Mouse (Mus musculus) right cerebral cortex, postnatal 14 days (tissue): Measurements from ENCODE around the gene Aurkaip1.
A peak's percentile ranks its signal among the peaks of the same experiment; 100 is the strongest.
"Not testable (repeated sequence)": the region's sequence is repeated elsewhere in the genome, so short reads cannot be mapped to it uniquely, and the experiment has no call there.

ENCODE experiments used
- DNase-seq: peaks from one replicate; pipeline ENCODE4 v3.0.0; 2022

Aurkaip1 gene

DNA sequence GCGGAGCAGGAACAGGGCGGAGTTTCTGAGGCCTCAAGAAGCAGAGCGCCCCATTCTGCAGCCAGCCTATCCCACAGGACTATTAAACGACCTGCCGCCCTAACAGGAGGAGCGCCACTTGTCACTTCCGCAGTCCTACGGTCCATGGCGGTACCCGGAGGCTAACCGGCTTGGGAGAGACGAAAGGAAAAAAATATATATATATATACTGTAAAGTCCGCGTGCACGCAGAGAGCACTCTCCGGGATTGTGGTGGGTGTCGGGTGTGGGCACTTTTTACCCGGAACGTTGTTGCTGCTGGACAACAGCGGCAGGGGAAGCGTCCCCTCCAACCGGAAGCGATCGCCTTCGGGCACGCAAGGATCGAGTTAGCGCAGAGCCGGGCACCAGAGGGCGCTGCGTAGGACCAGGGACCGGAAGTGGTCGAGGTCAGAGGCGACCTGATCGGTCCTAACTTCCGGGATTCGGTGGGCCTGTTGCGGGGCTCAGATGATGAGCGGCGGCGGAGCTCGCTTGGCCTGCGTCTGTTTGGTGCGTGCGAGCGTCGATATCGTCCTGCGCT, at the start of gene Aurkaip1:
Gene Aurkaip1, plus strand, starts transcription at position 68 of the 562 bp plus-strand sequence.
- peak; percentile 97 for DNase-seq

DNA sequence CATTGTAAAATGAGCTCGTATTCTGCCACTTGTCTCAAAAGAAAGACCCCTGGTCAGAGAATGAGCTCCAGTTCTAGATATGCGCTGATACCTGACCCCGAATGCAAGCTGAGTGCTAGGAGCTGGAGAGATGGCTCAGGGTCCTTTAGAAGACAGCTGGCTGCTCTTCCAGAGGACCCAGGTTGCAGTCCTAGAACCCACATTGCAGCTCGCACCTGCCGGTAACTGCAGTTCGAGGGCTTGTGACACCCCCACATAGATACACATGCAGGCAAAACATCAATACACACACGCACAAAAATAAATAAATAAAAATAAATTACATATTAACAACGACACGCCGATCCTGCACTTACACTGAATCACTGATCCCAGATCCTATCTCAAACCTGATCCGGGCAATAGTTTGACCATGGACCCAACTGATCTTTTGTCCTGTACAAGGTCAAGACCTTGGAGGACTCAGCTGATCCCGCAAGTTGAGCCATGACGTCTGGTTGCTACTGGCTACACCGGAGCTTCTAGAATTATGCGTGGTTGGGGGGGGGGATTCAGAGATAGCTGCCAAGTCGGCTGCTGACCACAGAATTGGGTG, 47.5 kb upstream of the Aurkaip1 start:
- no peak for DNase-seq

DNA sequence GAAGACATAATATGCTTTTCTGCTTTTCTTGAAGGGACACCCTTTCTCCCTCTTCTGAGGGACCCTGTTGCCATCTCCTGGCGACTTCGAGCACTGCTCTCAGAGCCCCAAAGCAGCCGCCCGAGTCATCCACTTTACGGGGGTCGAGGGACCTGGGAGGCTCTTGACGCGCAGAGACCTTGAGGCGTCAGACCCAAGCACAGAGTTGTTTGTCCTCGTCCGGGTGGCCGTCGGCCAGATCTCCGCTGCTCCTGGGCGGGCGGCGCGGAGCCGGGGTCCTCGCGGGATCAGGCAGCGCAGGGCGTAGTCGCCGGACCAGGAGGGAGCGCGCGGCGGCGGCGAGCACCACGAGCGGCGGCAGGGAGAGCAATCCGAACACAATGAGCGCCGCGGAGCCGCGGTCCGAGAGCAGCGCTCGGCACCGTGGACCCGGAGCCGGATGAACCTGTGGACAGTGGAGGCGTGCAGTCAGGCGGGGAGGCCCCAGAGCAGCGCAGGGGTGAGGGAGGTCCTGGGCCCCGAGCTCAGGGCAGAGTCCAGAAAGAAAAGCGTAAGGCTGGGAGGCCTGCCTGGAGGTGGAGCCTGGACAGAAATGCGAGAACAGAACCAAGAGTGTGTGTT, 46.9 kb upstream of the Aurkaip1 start:
- peak; percentile 76 for DNase-seq

DNA sequence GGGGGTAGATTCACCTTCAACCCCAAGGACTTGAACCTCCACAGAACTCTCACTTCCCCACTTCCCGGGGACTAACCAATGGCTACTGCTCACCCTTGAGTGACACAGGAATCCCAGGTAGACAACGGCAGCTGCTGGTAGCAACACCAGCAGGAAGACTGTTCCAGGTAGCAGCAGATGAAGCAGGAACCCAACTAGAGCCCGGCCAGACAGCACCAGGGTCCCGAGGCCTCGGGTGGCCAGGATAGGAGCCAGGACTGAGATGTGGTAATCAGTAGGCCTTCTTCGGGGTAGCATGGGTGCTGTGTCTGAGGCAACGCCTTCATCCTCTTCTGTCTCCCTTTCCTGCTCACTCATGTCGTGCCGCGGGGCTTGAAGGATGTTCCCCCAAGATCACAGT, 45.8 kb upstream of the Aurkaip1 start:
- DNase-seq: no peak

DNA sequence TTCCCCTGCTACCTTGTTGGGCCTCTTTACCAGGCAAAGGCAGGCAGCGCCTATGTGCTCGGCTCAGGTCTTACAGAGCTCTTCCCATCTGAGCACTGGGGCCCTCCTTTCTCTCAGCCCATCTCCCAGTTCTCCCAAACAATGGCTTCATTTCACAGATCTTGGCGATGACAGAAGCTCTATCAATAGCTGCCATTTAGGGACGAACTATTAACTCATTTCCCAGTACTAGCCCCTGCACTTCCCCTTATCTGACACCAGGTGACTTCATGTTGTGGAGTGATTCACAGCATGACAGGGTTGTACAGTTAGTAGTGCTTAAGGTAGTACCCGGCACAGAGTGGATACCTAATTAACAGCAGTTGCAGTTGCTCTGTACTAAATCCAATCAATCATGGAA, 45.3 kb upstream of the Aurkaip1 start, which contains the start of gene Tmem88b:
Gene Tmem88b, minus strand, starts transcription at position 56 of the 400 bp plus-strand sequence.
- no peak for DNase-seq

DNA sequence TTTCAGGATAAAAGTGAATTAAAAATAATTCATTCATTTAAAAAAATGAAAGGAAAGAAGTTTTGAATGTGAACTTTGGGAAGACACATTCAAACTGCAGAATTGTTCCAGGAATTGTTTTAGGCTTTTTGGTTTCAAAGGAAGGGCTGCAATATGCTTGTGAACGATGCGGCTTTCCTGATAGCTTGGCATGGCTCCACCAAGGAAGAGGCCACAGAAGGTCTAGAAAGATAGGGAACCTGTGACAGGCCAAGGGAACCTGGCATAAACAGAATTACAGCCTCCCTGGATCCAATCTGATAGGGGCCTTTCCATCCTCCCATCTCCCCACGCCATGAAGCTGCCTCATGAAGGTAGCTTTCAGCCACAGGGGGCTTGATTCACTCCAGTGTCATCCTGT, 42.8 kb upstream of the Aurkaip1 start:
- DNase-seq: no peak

DNA sequence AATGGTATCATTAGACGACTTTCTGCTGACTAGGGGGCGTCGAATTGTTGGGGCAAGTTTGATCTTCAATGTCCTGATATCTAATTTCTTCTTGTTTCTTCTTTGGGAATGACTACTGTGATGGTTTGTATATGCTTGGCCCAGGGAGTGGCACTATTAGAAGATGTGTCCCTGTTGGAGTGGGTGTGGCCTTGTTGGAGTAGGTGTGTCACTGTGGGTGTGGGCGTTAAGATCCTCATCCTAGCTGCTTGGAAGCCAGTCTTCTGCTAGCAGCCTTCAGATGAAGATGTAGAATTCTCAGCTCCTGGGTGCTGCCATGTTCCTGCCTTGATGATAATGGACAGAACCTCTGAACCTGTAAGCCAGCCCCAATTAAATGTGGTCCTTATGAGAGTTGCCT, 42.2 kb upstream of the Aurkaip1 start:
- DNase-seq: not testable (repeated sequence)

DNA sequence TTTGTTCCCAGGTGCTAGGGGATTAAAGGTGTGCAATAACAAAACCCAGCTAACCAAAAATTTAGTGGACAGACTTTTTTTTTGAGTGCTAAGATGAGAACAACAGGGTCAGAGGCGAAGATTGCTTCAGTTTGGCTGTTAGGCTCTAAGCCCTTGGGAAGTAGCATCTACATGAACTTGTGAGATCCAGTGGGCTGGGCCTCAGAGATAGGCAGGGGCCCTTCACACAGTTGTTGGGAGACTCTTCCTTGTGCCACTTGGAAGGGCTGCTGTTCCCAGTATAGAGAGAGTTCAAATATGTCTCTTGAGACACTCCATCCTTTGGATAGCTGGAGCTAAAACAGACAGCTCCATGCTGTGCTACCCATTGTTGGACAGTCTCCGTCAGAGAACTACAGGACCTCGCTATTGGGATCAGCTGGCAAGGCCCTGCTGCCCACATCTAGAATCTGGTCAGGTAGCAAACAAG, 41.0 kb upstream of the Aurkaip1 start, which contains the start of gene Ankrd65:
Gene Ankrd65, plus strand, starts transcription at position 419 of the 469 bp plus-strand sequence.
- DNase-seq: no peak

DNA sequence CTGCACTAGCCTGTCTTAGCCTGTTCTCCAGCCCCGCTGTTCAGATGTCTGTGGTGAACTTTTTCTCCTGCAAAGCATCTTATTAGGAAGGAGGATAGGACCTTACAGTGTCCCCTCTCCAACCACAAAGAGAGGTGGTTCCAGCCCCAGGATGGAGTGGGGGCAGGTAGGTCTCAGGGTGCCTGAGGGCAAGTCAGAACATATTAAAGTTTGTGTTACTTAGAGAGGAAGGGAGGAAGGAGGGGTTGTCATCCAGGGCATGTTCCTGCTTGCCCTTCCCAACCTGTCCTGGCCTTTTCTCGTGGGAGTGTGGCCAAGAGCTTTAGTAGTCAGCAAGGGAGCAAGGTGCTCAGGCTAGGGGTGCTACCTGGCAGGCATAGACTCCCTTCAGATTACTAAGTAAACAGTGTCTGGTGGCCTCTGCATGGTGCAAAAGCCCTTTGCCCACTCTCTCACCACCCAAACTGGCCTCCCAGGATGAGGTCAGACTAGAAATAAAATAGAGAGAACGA, 40.4 kb upstream of the Aurkaip1 start:
- no peak for DNase-seq

DNA sequence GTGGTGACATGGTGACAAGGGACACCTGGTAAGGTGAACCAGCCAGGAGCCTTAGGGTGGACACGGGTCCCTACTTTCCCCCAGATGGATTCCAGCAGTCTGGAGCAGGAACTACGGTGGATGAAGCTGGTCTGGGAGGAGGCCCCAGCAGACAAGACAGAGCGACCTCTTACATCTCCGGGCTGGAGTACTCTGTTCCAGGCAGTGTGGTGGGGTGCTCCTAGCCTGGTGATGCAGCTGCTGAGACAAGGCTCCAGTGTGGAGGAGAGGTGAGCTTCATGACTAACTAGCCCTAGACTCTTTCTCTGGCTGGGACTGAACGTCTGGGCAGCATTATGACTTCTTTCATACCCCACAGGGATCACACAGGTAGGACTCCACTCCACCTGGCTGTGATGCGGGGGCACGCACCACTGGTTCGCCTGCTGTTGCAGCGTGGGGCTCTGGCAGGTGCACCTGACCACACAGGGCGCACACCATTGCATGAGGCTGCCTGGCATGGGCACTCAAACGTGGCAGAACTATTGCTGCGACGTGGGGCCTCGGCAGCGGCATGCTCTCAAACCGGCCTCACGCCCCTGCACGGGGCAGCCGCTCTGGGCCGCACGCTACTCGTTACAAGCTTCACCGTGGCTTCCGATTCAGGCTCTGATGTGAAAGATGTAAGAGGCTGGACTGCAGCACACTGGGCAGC, 39.7 kb upstream of the Aurkaip1 start:
- DNase-seq: no peak

DNA sequence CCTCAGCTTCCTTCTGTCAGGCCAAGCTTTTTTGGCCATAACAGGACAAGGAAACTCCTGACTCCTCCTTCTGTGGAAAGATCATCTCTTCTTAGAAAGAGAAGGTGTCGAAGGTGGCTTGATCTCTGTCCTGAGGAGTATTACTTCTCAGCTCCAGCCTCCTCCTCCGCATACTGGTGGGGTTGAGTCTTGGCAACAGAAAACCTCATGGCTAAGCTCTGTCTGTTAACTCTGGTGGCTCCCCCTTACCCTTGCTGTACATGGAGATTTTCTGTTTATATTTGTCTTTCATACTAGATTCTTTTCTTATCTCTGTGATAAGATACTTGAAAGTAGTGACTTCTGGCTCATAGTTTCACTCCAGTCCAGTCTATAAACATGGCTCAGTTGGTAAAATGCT, 37.3 kb upstream of the Aurkaip1 start:
- DNase-seq: no peak

DNA sequence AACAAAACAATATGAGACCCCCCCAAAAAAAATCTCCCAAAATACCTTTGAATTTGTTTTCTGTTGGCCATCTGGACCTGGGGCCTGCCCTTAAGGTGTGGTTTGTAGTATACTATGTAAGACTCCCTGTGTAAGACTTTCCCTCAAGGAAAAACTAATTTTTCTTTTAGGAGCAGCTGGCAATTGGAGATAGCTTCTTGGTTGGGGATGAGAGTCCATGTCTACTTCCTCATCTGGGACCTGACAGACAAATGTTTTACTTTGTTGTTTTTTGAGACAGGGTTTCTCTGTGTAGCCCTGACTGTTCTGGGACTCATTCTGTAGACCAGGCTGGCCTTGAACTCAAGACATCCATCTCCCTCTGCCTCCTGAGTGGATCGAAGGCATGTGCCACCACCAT, 29.0 kb upstream of the Aurkaip1 start:
- DNase-seq: no peak

DNA sequence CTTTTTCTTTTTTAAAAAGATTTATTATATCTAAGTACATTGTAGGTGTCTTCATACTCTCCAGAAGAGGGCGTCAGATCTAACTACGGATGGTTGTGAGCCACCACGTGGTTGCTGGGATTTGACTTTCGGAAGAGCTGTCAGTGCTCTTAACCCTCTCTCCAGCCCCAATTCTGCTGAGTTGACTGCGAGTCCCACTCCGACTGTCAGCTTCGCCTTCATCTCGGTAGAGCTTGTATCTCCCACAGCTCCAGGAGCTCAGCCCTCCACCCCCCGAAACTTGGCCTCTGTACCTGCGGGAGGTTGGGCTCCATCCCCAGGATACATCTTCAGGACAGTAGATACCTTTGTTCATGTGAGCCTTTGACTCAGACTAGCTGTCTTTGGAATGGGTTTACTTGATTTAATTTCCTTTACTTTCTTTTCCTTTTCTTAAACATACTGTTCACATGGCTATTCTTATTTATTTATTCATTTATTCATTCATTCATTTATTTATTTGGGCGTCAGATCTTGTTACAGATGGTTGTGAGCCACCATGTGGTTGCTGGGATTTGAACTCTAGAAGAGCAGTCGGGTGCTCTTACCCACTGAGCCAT, 28.2 kb upstream of the Aurkaip1 start, which contains the start of gene Mrpl20:
Gene Mrpl20, plus strand, starts transcription at position 138 of the 599 bp plus-strand sequence.
- DNase-seq: no peak

DNA sequence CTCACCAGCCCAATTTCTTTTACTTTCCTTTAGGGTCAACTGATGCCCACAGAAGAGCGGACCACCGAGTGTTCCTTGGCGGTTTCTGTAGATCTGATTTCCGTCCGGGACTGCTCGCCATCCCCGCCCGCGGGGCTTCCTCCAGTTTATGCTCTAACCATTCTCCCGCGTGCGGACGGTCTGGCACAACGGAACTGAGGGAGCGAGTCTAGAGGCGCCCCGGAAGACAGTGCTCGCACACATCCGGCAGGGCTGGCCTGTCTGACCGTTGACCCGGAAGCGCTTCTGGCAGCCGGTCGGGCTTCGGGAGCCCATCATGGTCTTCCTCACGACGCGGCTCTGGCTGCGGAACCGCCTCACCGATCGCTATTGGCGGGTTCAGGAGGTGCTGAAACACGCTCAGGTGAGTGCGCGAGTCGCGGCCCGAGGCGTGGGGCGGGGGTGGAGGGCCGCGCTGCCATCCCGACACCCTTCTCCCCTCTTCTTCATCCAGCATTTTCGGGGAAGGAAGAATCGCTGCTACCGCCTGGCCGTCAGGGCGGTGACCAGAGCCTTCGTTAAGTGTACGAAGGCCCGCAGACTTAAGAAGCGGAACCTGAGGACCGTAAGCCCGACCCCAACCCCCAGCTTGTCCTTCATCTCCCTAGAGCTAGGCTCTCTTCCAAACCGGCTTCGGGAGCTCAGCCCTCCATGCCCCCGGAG, 27.6 kb upstream of the Aurkaip1 start:
- peak; percentile 99 for DNase-seq

DNA sequence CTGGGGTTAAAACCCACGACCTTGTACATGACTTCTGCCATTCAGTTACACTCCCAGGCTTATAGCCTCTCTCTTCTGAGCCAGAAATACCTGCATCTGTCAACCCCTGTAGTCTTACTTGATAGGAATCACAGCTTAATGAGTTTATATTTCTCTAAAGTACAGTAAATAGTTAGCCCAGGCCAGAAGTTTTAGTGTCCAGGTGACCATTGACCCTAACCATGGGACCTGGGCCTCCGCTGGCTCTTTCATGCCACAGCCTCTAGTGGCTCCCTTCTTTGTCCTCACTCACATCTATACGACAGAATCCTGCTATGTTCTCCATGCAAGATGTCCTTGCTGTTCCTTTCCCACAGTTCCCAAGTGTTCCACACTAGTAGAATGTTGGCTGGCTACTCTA, 23.2 kb upstream of the Aurkaip1 start:
- DNase-seq: no peak

DNA sequence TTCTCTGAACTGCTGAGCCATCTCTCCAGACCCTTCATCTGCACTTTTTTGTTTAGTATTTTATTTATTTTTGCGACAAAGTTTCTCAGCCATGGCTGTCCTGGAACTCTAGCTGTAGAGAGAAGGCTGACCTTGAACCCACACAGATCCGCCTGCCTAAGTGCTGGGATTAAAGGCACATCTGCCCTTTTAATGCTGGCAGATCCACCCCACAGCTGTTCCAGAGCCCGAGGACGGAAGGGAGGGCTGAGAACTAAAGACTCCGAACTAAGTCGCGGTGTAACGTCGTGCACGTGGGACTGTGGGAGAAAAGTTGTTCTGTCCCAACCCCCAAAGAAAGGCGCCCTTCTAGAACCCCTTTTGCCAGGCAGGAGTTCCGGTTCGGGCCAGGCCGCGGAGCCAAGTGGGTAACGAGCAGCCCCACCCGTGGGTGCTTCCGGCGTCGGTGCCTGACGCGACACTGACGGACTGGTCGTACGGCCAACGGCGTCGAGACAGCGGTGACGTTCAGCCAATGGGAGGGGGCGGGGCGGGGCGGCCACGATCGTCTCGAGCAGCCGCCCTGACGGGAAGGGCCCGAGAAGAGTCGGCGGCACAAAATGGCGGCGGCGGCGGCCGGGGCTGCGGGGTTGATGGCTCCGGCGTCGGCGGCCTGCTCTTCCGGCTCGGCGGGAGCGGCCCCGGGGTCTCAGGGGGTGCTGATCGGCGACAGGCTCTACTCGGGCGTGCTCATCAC, 19.0 kb upstream of the Aurkaip1 start, which contains the start of gene Ccnl2:
Gene Ccnl2, plus strand, starts transcription at position 561 of the 736 bp plus-strand sequence.
- DNase-seq: peak; percentile 94

DNA sequence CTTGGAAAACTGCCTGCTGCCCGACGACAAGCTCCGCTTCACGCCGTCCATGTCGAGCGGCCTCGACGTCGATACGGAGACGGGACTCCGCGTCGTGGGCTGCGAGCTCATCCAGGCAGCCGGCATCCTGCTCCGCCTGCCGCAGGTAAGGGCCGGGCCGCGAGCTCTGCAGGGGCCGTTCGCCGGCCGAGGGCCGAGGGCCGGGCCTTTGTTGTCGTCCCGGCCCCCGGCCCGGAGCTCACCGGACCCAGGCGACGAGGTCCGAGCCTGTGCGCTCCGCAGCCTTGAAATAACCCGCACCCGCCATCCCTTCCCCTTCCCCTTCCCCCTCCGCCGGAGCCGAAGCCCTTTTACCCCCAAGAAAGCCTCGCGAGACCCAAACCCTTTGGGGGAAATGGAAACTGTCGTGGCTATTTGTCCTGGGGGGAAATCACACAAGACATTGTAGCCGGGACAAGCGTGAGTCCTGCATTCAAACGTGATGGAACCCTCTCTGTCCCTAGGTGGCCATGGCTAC, 18.3 kb upstream of the Aurkaip1 start:
- peak; percentile 44 for DNase-seq

DNA sequence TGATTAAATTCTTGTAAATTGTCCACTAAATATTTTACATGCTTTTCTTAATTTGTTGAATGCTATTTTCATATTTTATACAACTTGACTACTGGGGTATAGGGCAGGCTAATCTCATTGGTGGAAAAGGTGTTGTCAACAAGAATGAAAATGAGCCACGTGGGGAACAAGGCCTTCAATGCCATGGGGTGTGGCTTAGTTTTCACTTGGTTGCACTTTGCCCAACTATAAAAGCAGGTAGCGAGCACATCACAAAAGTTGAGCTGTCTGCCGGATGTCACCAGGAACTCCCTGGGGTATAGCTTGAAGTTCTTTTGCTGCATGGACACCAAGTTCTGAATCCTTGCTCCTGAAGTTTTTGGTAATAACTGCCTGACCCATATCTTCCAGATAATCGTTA, 13.5 kb upstream of the Aurkaip1 start:
- DNase-seq: no peak

DNA sequence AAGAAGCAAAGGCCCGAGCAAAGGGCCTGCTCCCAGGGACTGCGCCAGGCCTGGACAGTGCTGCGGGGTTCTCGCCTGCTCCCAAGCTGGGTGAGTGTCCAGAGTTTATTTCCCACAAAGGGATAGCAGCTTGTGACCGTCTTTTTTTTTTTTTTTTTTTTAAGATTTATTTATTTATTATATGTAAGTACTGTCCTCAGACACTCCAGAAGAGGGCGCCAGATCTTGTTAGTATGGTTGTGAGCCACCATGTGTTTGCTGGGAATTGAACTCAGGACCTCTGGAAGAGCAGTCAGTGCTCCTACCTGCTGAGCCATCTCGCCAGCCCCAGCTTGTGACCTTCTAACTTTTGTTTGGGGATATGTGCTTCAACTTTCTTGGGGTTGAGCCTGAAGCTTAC, 10.0 kb upstream of the Aurkaip1 start:
- DNase-seq: no peak

DNA sequence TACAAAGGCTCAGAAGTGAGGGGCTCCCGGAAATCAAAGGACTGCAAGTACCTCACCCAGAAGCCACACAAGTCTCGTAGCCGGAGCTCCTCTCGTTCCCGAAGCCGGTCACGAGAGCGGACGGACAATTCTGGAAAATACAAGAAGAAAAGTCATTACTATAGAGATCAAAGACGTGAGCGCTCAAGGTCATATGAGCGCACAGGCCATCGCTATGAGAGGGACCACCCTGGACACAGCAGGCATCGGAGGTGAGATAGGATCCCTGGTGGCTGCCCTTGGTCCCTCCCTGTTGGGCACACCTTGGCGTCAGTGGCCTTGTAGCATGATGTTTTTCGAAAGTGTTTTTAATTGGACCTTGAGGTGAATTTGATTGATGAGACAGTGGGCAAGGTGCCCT, 7.6 kb upstream of the Aurkaip1 start:
- no peak for DNase-seq

DNA sequence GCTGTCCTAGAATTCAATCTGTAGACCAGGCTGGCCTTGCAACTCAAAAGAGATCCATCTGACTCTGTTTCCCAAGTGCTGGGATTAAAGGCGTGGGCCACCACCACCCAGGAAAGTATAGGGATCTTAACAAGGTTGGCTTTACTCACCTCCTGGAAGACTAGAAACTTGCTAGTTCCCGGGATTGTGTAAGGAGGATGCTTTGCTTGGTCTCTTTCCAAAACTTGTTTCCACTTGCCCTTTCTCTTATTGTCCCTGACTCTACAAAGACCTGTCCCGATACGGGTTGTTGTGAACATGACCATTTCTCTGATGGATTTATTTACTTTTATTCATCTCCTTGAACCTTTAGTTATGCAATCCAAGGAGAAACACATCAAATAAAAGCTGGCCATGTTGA, 1.2 kb upstream of the Aurkaip1 start:
- no peak for DNase-seq
